Mouse (Mus musculus) heart, embryonic 11.5 days (tissue): ENCODE measurements around the gene Mapk6. TPM values are rescaled to one million over a fixed set of nuclear protein-coding genes. Genes with fewer than 3 reads are reported as not detected.
"Not testable (repeated sequence)": the region's sequence is repeated elsewhere in the genome, so short reads cannot be mapped to it uniquely, and the experiment has no call there.

Source experiments
- ATAC-seq: fragments of 200-750 bp; cut with Nextera tagmentation; replicated peaks from 2 replicates; pipeline ENCODE4 v1.8.0; 2017; ENCODE audit warnings: moderate library complexity; ENCODE audit not compliant: insufficient number of reproducible peaks, low FRiP score, low TSS enrichment
- H3K27ac ChIP-seq: fragments of 300-500 bp; sonication (generic); 2 replicates; pipeline ENCODE4 v1.5.1; 2014; ENCODE audit warnings: mild to moderate bottlenecking, low read depth, low read length
- H3K27me3 ChIP-seq: fragments of 300-500 bp; sonication (generic); 2 replicates; pipeline ENCODE4 v1.6.1; 2014; ENCODE audit warnings: mild to moderate bottlenecking, low read length, mixed read lengths; ENCODE audit not compliant: control insufficient read depth, insufficient read depth
- H3K36me3 ChIP-seq: fragments of 300-500 bp; sonication (generic); 2 replicates; pipeline ENCODE4 v1.6.1; 2014; ENCODE audit warnings: mild to moderate bottlenecking, low read length, moderate library complexity, mixed read lengths; ENCODE audit not compliant: control insufficient read depth, insufficient read depth
- H3K4me1 ChIP-seq: fragments of 300-500 bp; sonication (generic); 2 replicates; pipeline ENCODE4 v1.6.1; 2014; ENCODE audit warnings: low read length; ENCODE audit not compliant: control insufficient read depth, insufficient read depth
- H3K4me2 ChIP-seq: fragments of 300-500 bp; sonication (generic); 2 replicates; pipeline ENCODE4 v1.6.1; 2014; ENCODE audit warnings: mild to moderate bottlenecking, moderate library complexity
- H3K4me3 ChIP-seq: fragments of 300-500 bp; sonication (generic); 2 replicates; pipeline ENCODE4 v1.5.1; 2014; ENCODE audit warnings: low read depth, low read length
- H3K9ac ChIP-seq: fragments of 300-500 bp; sonication (generic); 2 replicates; pipeline ENCODE4 v1.6.1; 2014; ENCODE audit warnings: mild to moderate bottlenecking, low read depth, low read length, moderate library complexity
- H3K9me3 ChIP-seq: fragments of 300-500 bp; sonication (generic); replicated peaks from 2 replicates; pipeline ENCODE4 v1.6.1; 2016; ENCODE audit warnings: low read length; ENCODE audit not compliant: control insufficient read depth
- WGBS: fragments of 180-500 bp; shearing (Covaris S2); extraction: QIAGEN DNeasy Blood & Tissue Kit; methylation state at CpG from one replicate; pipeline ENCODE4 v1.1.7; 2014; ENCODE audit not compliant: insufficient replicate concordance; 5-methylcytosine and 5-hydroxymethylcytosine counted together
- polyA plus RNA-seq: library from polyadenylated mRNA; unstranded; fragments of >200 nt; fragmentation: Nextera tagmentation; extraction: Ambion mirVana; gene quantifications from 2 replicates; pipeline ENCODE4 v1.2.1, GENCODE M21; 2014

The Mapk6 gene
- 70.0 and 77.5 TPM in 2 replicates for polyA plus RNA-seq

DNA sequence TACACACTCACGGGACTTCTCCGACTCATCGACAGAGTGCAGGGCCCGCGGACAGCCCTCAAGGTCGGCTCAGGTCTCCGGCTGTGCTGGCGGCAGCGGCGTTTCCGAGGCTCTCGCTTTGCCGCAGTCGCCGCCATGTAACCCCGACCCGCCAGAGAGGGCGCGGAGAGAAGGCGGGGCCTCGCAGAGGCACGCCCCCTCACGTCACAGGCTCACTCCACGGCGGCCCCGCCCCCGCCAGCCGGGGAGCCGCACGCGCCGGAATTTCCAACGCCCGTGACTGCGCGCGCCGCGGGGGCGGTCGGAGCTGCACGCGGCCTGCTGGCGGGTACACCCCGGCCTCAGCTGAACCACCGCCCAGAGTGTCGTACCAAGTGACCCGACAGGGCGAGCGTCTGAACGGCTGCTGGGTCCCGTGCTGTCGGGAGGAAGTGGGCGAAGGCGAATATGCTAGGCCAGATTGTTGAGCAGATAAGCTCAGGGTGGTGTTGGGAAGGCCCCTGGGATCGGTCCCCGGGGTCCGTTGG lies at the start of gene Mapk6:
TSS of gene Mapk6 (minus strand) at position 154 of the 527 bp plus-strand sequence.
- Histone ChIP-seq H3K4me1 (peaks cover 22% of the 10 kb centered on the region), H3K27me3 (no peaks in the 10 kb centered on the region), H3K9ac (peak within 1 kb of the TSS; percentile 97), H3K27ac (peak within 1 kb of the TSS; percentile 99), H3K36me3 (no peaks in the 10 kb centered on the region), H3K4me3 (peak within 1 kb of the TSS; percentile 92), H3K4me2 (peak within 1 kb of the TSS; percentile 73), H3K9me3 (no peaks in the 10 kb centered on the region)
- WGBS: under 1% methylated on average over 58 of the region's 58 CpGs
- ATAC-seq: peak; percentile 91

GRCm38 (mm10) chr9:75455684-75456083 lies 45.9 kb upstream of the Mapk6 start:
- no peak overlapping the region for H3K4me3 ChIP-seq
- no peak overlapping the region for H3K4me2 ChIP-seq
- no peak overlapping the region for H3K27ac ChIP-seq
- WGBS: 75% methylated on average over 10 of the region's 10 CpGs
- H3K9me3 ChIP-seq: no peaks in the 10 kb centered on the region
- H3K4me1 ChIP-seq: no peaks in the 10 kb centered on the region
- peaks cover 46% of the 10 kb centered on the region for H3K36me3 ChIP-seq
- ATAC-seq: no peak
- H3K27me3 ChIP-seq: no peaks in the 10 kb centered on the region
- H3K9ac ChIP-seq: no peak overlapping the region

GRCm38 (mm10) chr9:75453994-75454393 lies 44.2 kb upstream of the Mapk6 start:
- WGBS: 87% methylated on average over 2 of the region's 2 CpGs

GRCm38 (mm10) chr9:75448021-75448420 lies 38.2 kb upstream of the Mapk6 start:
- ATAC-seq: no peak
- H3K36me3 ChIP-seq: peaks cover 25% of the 10 kb centered on the region
- WGBS: 94% methylated on average over 3 of the region's 3 CpGs

More at GRCm38 (mm10) chr9:75453994-75454393, 44.2 kb upstream of the Mapk6 start:
- no peak overlapping the region for H3K9ac ChIP-seq
- peaks cover 48% of the 10 kb centered on the region for H3K36me3 ChIP-seq
- H3K27me3 ChIP-seq: no peaks in the 10 kb centered on the region
- no peak overlapping the region for H3K4me3 ChIP-seq
- H3K4me2 ChIP-seq: no peak overlapping the region
- no peak overlapping the region for H3K27ac ChIP-seq
- no peaks in the 10 kb centered on the region for H3K9me3 ChIP-seq
- ATAC-seq: no peak
- H3K4me1 ChIP-seq: no peaks in the 10 kb centered on the region

GRCm38 (mm10) chr9:75446574-75446973 lies 36.8 kb upstream of the Mapk6 start:
- not testable (repeated sequence) for H3K9me3 ChIP-seq, H3K4me2 ChIP-seq, ATAC-seq, H3K4me3 ChIP-seq, H3K27me3 ChIP-seq, H3K4me1 ChIP-seq, H3K9ac ChIP-seq, H3K27ac ChIP-seq
- 81% methylated on average over 10 of the region's 10 CpGs for WGBS
- peaks cover 21% of the 10 kb centered on the region for H3K36me3 ChIP-seq

More at GRCm38 (mm10) chr9:75448021-75448420, 38.2 kb upstream of the Mapk6 start:
- no peak overlapping the region for H3K4me2 ChIP-seq
- H3K9me3 ChIP-seq: no peaks in the 10 kb centered on the region
- no peak overlapping the region for H3K9ac ChIP-seq
- H3K27ac ChIP-seq: no peak overlapping the region
- no peaks in the 10 kb centered on the region for H3K4me1 ChIP-seq
- H3K27me3 ChIP-seq: no peaks in the 10 kb centered on the region
- no peak overlapping the region for H3K4me3 ChIP-seq

- ATAC-seq: no peak
- Histone ChIP-seq H3K27me3 (no peaks in the 10 kb centered on the region), H3K9me3 (no peaks in the 10 kb centered on the region), H3K27ac (no peak overlapping the region), H3K9ac (no peak overlapping the region), H3K4me2 (no peak overlapping the region), H3K4me1 (peaks cover 4% of the 10 kb centered on the region), H3K36me3 (peaks cover 16% of the 10 kb centered on the region), H3K4me3 (no peak overlapping the region)
- 86% methylated on average over 15 of the region's 15 CpGs for WGBS
These were observed 35.2 kb upstream of the Mapk6 start for GRCm38 (mm10) chr9:75444981-75445380.

DNA sequence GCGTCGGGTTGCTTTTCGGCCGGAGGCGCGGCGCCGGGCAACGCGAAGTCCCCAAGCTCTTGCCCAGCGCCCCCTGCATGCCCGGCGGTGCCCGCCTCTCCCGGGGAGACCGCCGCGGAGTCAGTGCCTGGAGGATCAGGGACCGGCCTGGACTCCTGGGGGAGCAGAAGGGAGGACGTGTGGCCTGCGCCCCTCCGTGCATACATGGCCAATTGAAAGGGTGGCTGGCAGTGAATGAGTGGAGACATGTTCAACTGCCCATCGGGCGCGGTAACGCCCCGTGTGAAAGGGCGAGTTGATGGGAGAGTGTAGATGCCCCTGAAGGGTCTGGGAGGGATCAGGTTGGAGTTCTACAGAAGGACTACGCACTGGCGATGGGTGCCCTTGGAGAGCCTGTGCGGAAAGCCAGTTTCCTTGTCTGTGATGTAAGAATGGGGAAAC lies 31.9 kb upstream of the Mapk6 start:
- Histone ChIP-seq H3K36me3 (no peaks in the 10 kb centered on the region), H3K9ac (peak overlapping the region; percentile 91), H3K4me2 (peak overlapping the region; percentile 78), H3K4me1 (peaks cover 4% of the 10 kb centered on the region), H3K9me3 (no peaks in the 10 kb centered on the region), H3K27me3 (no peaks in the 10 kb centered on the region), H3K4me3 (peak overlapping the region; percentile 83), H3K27ac (peak overlapping the region; percentile 81)
- ATAC-seq: peak; percentile 76
- under 1% methylated on average over 31 of the region's 31 CpGs for WGBS

DNA sequence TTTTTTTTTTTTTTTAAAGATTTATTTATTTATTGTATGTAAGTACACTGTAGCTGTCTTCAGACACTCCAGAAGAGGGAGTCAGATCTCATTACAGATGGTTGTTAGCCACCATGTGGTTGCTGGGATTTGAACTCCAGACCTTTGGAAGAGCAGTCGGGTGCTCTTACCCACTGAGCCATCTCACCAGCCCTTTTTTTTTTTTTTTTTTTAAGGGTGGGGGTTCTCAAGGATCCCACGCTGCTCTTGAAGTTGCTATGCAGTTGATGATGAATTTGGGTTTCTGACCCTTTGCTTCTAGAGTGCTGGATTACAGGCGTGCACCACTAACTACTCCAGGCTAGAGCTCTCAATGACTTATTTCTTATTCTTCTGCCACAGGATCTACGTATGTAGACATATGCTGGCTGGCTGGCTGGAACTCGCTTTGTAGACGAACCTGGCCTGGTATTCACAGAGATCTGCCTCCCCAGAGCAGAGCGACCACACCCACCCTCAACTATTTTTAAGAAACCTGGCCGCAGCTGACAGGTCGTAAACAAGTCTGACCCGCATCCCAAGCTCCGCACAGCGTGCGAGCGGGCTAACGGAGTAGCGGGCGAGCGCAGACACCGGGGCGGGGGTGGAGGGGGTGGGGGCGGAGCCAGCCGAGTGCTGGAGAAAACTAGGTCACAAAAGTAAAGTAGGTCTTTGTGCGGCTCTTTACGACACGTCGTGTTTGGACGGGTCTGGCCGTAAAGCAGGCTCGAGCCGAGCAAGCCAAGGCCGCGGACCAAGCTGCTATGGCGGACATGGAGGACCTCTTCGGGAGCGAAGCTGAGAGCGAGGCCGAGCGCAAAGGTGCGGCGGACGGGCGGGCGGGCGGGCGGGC lies 31.2 kb upstream of the Mapk6 start, which contains the start of gene Leo1:
TSS of gene Leo1 (plus strand) at position 729 of the 871 bp plus-strand sequence.
- peak within 1 kb of the TSS; percentile 81 for H3K27ac ChIP-seq
- peak within 1 kb of the TSS; percentile 83 for H3K4me3 ChIP-seq
- H3K4me1 ChIP-seq: peaks cover 4% of the 10 kb centered on the region
- no peaks in the 10 kb centered on the region for H3K9me3 ChIP-seq
- peak within 1 kb of the TSS; percentile 78 for H3K4me2 ChIP-seq
- H3K36me3 ChIP-seq: no peaks in the 10 kb centered on the region
- peak; percentile 87 for ATAC-seq
- no peaks in the 10 kb centered on the region for H3K27me3 ChIP-seq
- peak within 1 kb of the TSS; percentile 91 for H3K9ac ChIP-seq
- 1% methylated on average over 45 of the region's 45 CpGs for WGBS
